Mouse (Mus musculus) liver, embryonic 15.5 days (tissue): ENCODE data around the gene 4921536K21Rik. TPM values are rescaled to one million over a fixed set of nuclear protein-coding genes. Genes with fewer than 3 reads are reported as not detected.
"Not testable (repeated sequence)": the region's sequence is repeated elsewhere in the genome, so short reads cannot be mapped to it uniquely, and the experiment has no call there.

Experiments
- ATAC-seq: fragments of 200-750 bp; cut with Nextera tagmentation; 2 replicates; pipeline ENCODE4 v1.8.0; 2017; ENCODE audit warnings: moderate number of reproducible peaks, mild to moderate bottlenecking, moderate library complexity; ENCODE audit not compliant: insufficient read depth
- H3K27ac ChIP-seq: fragments of 300-500 bp; sonication (generic); replicated peaks from 2 replicates; pipeline ENCODE4 v1.5.1; 2015; ENCODE audit warnings: mild to moderate bottlenecking, inconsistent platforms
- H3K27me3 ChIP-seq: fragments of 300-500 bp; sonication (generic); 2 replicates; pipeline ENCODE4 v1.6.1; 2015; ENCODE audit warnings: mild to moderate bottlenecking, inconsistent platforms
- H3K36me3 ChIP-seq: fragments of 300-500 bp; sonication (generic); replicated peaks from 2 replicates; pipeline ENCODE4 v1.6.1; 2015; ENCODE audit warnings: moderate library complexity, mild to moderate bottlenecking, inconsistent platforms
- H3K4me1 ChIP-seq: fragments of 300-500 bp; sonication (generic); replicated peaks from 2 replicates; pipeline ENCODE4 v1.6.1; 2015; ENCODE audit warnings: inconsistent platforms
- H3K4me2 ChIP-seq: fragments of 300-500 bp; sonication (generic); 2 replicates; pipeline ENCODE4 v1.6.1; 2015; ENCODE audit warnings: moderate library complexity, mild to moderate bottlenecking, inconsistent platforms
- H3K4me3 ChIP-seq: fragments of 300-500 bp; sonication (generic); replicated peaks from 2 replicates; pipeline ENCODE4 v1.5.1; 2015; ENCODE audit warnings: mild to moderate bottlenecking, inconsistent platforms
- H3K9ac ChIP-seq: fragments of 300-500 bp; sonication (generic); 2 replicates; pipeline ENCODE4 v1.6.1; 2015; ENCODE audit warnings: moderate library complexity, mild to moderate bottlenecking, inconsistent platforms
- H3K9me3 ChIP-seq: fragments of 300-500 bp; sonication (generic); replicated peaks from 2 replicates; pipeline ENCODE4 v1.6.1; 2016; ENCODE audit warnings: inconsistent platforms
- WGBS: fragments of 180-500 bp; shearing (Covaris S2); methylation state at CpG from one replicate; pipeline ENCODE4 v1.1.7; 2015; ENCODE audit warnings: mixed read lengths; ENCODE audit not compliant: insufficient replicate concordance; 5-methylcytosine and 5-hydroxymethylcytosine counted together
- polyA plus RNA-seq: library from polyadenylated mRNA; unstranded; fragments of >200 nt; fragmentation: Nextera tagmentation; extraction: Ambion mirVana; gene quantifications from 2 replicates; pipeline ENCODE4 v1.2.1, GENCODE M21; 2015

4921536K21Rik gene
- polyA plus RNA-seq, 1 experiment from 2014 or later = not detected

DNA sequence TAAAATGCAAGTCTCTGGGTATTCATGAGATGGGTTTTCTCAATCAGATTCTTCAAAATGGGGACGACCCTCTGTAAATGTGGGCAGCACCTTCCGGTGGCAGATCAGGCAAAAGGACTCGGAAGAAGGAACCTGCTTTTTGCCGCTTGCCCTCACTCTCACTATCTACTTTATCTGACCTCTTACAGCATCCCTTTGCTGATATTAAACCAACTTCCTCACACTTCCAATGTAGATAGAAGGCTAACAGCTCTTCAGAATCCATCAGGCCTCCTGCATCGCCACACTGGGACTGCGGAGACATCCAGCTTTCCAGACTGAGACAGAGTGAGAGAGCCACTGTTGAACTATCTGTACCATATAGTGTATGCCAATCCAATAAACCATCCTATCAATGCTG is 27.8 kb upstream of the 4921536K21Rik start:
- Histone ChIP-seq H3K4me2 (no peak overlapping the region), H3K4me3 (no peak overlapping the region), H3K9ac (no peak overlapping the region), H3K9me3 (no peaks in the 10 kb centered on the region), H3K27ac (no peak overlapping the region), H3K36me3 (peaks cover 4% of the 10 kb centered on the region; the same call in 1 of the 2 replicates), H3K4me1 (no peaks in the 10 kb centered on the region), H3K27me3 (no peaks in the 10 kb centered on the region)
- ATAC-seq = no peak
- WGBS = 73% methylated on average over 6 of the region's 6 CpGs

- WGBS = 76% methylated on average over 9 of the region's 9 CpGs
- no peak overlapping the region for H3K4me2 ChIP-seq
- H3K27me3 ChIP-seq = no peaks in the 10 kb centered on the region
- H3K4me1 ChIP-seq = no peaks in the 10 kb centered on the region
- no peak overlapping the region for H3K27ac ChIP-seq
- no peak for ATAC-seq
- H3K9ac ChIP-seq = no peak overlapping the region
- no peaks in the 10 kb centered on the region for H3K9me3 ChIP-seq
- H3K36me3 ChIP-seq = peaks cover 4% of the 10 kb centered on the region; the same call in 1 of the 2 replicates
- no peak overlapping the region for H3K4me3 ChIP-seq
Observed at GRCm38 (mm10) chr11:3922115-3922514, 27.2 kb upstream of the 4921536K21Rik start.

DNA sequence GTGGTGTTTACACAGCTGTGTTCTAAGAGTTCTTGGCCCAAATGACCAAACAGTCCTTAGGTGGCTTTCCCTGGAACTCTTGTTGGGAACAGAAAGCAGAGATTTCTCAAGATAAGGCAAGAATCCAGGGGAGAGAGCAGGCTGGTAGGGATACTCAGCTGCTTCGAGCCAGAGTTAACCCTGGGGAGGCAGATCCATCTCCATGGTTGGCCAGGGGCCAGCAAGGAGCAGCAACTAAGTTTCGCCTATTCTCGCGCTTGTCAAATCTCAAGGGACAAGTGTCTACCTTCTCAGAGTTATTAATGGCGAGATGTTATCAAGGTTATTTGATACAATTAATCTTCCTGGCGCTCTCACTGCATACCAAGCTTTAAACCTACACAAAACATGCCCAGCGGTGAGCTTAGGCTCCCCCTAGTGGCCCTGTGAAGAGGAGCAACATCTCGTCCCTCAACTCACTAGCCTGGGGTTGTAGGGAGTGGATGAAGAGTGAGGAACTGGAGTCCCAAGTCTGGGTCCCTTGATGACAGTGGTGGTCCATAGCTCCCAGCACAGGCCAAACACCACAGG is 26.5 kb upstream of the 4921536K21Rik start:
- Histone ChIP-seq H3K9me3 (no peaks in the 10 kb centered on the region), H3K27ac (no peak overlapping the region), H3K4me1 (no peaks in the 10 kb centered on the region), H3K4me3 (no peak overlapping the region), H3K36me3 (peaks cover 4% of the 10 kb centered on the region; the same call in 1 of the 2 replicates), H3K27me3 (no peaks in the 10 kb centered on the region), H3K9ac (no peak overlapping the region), H3K4me2 (no peak overlapping the region)
- 38% methylated on average over 8 of the region's 8 CpGs for WGBS
- ATAC-seq = no peak

- H3K9me3 ChIP-seq = no peaks in the 10 kb centered on the region
- no peak overlapping the region for H3K9ac ChIP-seq
- H3K4me2 ChIP-seq = no peak overlapping the region
- peaks cover 4% of the 10 kb centered on the region; the same call in 1 of the 2 replicates for H3K36me3 ChIP-seq
- no peak overlapping the region for H3K4me3 ChIP-seq
- peaks cover 8% of the 10 kb centered on the region; the same call in 1 of the 2 replicates for H3K27me3 ChIP-seq
- H3K27ac ChIP-seq = no peak overlapping the region
- ATAC-seq = no peak
- no peaks in the 10 kb centered on the region for H3K4me1 ChIP-seq
- 76% methylated on average over 7 of the region's 7 CpGs for WGBS
Observed at GRCm38 (mm10) chr11:3920476-3920875, 25.6 kb upstream of the 4921536K21Rik start.

DNA sequence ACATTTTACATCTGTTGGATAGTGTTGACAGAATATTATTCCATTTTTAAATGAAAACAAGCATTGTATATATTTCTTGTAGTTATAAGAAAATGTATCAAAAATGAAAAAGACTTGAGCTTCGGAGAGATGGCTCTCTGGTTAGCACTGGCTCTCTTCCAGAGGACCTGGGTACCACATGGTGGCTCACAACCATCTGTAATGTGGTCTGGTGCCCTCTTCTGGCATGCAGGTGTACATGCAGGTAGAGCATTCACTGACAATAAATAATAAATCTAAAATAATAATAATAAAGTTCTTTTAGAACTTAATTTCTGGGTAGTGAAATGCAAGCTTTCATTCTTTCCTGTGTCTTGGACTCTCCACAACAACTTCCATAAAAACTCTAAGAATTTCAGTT is 23.8 kb upstream of the 4921536K21Rik start:
- Histone ChIP-seq H3K27ac (no peak overlapping the region), H3K27me3 (peaks cover 25% of the 10 kb centered on the region), H3K4me2 (no peak overlapping the region), H3K4me1 (peaks cover 7% of the 10 kb centered on the region), H3K9ac (no peak overlapping the region), H3K9me3 (no peaks in the 10 kb centered on the region), H3K36me3 (peaks cover 4% of the 10 kb centered on the region; the same call in 1 of the 2 replicates), H3K4me3 (no peak overlapping the region)
- no peak for ATAC-seq
- WGBS = 26% methylated on average over 1 of the region's 1 CpGs

DNA sequence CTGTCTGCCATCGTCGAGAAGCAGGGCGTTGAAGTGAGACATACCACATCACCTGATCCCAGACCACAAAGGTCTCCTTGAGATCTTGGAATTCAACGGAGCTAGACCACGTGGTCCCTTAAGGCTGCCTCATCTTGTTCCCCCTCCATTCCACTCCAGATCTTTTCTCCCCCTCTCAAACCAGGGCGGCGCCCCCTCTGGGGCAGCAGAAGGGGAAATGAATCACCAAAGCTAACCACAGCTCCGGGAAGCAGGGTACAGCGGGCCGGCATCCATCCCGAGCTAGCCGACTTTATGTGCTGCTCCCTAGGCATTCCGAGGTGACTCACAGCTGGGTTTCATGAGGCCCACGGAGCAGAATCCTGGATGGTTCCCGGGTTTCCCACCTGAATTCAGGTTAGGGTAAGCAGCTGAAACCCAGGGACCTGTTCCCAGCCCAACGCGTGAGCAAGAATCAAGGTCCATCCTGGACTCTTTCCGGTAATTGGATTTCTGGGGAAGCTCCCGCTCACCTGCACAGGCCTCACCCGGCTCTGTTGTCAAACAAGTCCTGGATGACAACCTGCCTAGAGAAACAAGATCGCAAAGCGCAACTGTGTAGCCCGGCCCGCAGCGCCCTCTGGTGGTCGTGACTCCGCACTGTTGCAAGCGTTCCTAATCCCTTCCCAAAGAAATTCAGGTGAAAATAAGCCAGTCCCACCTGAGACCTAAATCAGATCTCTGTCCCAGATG is 19.4 kb upstream of the 4921536K21Rik start, which contains the start of gene Slc35e4:
TSS of gene Slc35e4 (minus strand) at position 556 of the 732 bp plus-strand sequence.
- under 1% methylated on average over 28 of the region's 28 CpGs for WGBS
- Histone ChIP-seq H3K27me3 (peaks cover 61% of the 10 kb centered on the region), H3K9me3 (no peaks in the 10 kb centered on the region), H3K36me3 (no peaks in the 10 kb centered on the region), H3K4me2 (peak within 1 kb of the TSS; percentile 77), H3K27ac (no peak within 1 kb of the TSS; the same call in 1 of the 2 replicates), H3K9ac (peak within 1 kb of the TSS; percentile 8; the same call in 1 of the 2 replicates), H3K4me3 (peak within 1 kb of the TSS; percentile 55), H3K4me1 (peaks cover 19% of the 10 kb centered on the region)
- ATAC-seq = peak; percentile 41

GRCm38 (mm10) chr11:3913316-3914108 is 18.6 kb upstream of the 4921536K21Rik start:
- peak overlapping the region; percentile 55 for H3K4me3 ChIP-seq
- peak; percentile 71 for ATAC-seq
- peaks cover 61% of the 10 kb centered on the region for H3K27me3 ChIP-seq
- H3K9me3 ChIP-seq = no peaks in the 10 kb centered on the region
- WGBS = under 1% methylated on average over 65 of the region's 65 CpGs
- H3K27ac ChIP-seq = no peak overlapping the region; the same call in 1 of the 2 replicates
- peak overlapping the region; percentile 8; the same call in 1 of the 2 replicates for H3K9ac ChIP-seq
- H3K4me2 ChIP-seq = peak overlapping the region; percentile 77
- H3K4me1 ChIP-seq = peaks cover 19% of the 10 kb centered on the region
- no peaks in the 10 kb centered on the region for H3K36me3 ChIP-seq

DNA sequence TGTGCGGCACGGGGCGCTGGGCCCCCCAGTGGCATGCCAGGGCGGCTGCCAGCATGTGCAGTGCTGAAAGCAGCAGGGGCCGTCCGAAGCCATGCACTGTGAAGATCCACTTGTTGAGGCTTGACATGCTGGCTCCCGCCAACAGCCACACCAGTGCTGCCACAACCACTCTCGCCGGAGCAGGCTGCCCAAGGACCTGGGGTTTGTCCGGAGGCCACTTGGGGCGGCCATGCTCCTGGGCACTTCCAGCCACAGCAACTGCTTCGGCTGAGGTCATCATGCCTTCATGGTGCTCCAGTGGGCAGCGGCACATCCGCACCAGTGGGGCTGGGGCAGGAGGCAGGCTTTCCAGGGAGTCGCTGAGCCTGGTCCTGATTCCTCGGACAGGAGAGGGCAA is 18.0 kb upstream of the 4921536K21Rik start:
- H3K4me2 ChIP-seq = peak overlapping the region; percentile 77
- peaks cover 61% of the 10 kb centered on the region for H3K27me3 ChIP-seq

DNA sequence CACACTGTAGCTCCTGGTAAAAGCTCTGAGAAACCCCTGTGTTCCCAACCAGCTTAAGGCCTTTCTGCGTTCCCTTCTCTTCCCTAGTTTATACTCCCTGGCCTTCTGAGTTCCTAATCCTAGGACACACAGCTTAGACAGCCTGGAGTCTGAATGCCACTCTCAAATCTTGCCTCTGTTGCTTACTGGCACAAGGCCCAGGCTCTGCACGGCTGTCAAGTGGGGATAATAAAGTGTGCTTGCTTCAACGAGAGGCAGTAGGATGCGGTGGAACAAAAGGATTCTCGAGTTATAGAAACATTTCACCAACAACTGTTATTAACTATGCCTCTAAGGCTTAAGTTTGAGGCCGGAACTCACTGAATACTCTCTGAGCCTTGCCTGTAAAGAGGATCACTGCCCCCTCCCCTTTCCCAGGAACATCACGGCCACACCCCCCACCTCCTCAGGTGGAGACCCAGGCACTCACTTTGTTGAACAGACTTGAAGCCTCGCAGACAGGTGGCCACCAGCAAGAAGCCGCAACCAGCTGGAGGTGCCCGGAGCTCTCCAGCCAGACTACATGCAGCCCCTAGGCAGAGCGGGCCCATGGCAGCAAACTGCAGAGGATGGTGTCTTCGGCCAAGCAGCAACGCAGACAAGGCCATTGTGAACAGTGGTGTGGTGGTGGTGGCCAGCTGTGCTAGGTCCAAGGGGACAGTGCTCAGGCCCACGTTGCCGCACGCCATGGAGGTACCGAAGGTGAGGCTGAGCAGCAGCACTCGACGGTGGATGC is 17.4 kb upstream of the 4921536K21Rik start:
- peak overlapping the region; percentile 77 for H3K4me2 ChIP-seq
- H3K4me3 ChIP-seq = peak overlapping the region; percentile 55; the same call in 1 of the 2 replicates
- H3K27ac ChIP-seq = no peak overlapping the region
- no peaks in the 10 kb centered on the region for H3K36me3 ChIP-seq
- no peak for ATAC-seq
- WGBS = 39% methylated on average over 19 of the region's 19 CpGs
- H3K27me3 ChIP-seq = peaks cover 61% of the 10 kb centered on the region
- H3K9ac ChIP-seq = no peak overlapping the region
- no peaks in the 10 kb centered on the region for H3K9me3 ChIP-seq
- peaks cover 19% of the 10 kb centered on the region for H3K4me1 ChIP-seq

More for the DNA sequence above, 18.0 kb upstream of the 4921536K21Rik start:
- no peak for ATAC-seq
- H3K36me3 ChIP-seq = no peaks in the 10 kb centered on the region
- WGBS = 9% methylated on average over 16 of the region's 16 CpGs
- no peak overlapping the region for H3K27ac ChIP-seq
- H3K4me1 ChIP-seq = peaks cover 19% of the 10 kb centered on the region
- no peaks in the 10 kb centered on the region for H3K9me3 ChIP-seq
- peak overlapping the region; percentile 55 for H3K4me3 ChIP-seq
- H3K9ac ChIP-seq = no peak overlapping the region

DNA sequence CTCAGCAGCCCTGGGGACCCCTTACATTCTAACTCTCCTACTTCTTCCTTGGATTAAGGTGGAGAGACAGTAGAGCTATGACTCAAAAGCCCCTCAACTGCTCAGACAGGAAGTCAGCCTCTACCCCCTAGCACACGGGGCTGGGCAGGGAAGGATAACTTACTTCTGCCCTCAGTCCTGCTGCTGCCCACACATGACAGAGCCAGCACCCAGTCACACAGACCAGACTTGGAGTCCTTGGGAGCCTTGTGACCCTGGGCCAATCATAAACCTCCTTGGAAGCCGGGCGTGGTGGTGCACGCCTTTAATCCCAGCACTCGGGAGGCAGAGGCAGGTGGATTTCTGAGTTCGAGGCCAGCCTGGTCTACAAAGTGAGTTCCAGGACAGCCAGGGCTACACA is 16.5 kb upstream of the 4921536K21Rik start:
- WGBS = 63% methylated on average over 6 of the region's 6 CpGs
- peaks cover 61% of the 10 kb centered on the region for H3K27me3 ChIP-seq

More for the DNA sequence above, 16.5 kb upstream of the 4921536K21Rik start:
- not testable (repeated sequence) for H3K9ac ChIP-seq, ATAC-seq, H3K4me2 ChIP-seq, H3K9me3 ChIP-seq, H3K4me3 ChIP-seq, H3K36me3 ChIP-seq, H3K27ac ChIP-seq
- H3K4me1 ChIP-seq = peaks cover 19% of the 10 kb centered on the region
